Mouse (Mus musculus) E14TG2a.4 (cell line): ENCODE data around the gene Ranbp9.

Source experiments
- H3K27me3 ChIP-seq: 2 replicates; pipeline ENCODE4 v1.6.1; 2014; ENCODE audit warnings: low read length, control low read depth; ENCODE audit not compliant: insufficient read depth
- H3K36me3 ChIP-seq: 2 replicates; pipeline ENCODE4 v1.6.1; 2014; ENCODE audit warnings: low read length, control low read depth; ENCODE audit not compliant: insufficient read depth
- H3K4me1 ChIP-seq: replicated peaks from 2 replicates; pipeline ENCODE4 v1.6.1; 2014; ENCODE audit warnings: low read depth, low read length, control low read depth
- H3K4me3 ChIP-seq: replicated peaks from 2 replicates; pipeline ENCODE4 v1.5.1; 2014; ENCODE audit warnings: mild to moderate bottlenecking, low read length
- H3K9me3 ChIP-seq: 2 replicates; pipeline ENCODE4 v1.6.1; 2014; ENCODE audit warnings: low read length, control low read depth
- CTCF ChIP-seq: conservative IDR thresholded peaks from 2 replicates; pipeline ENCODE4 v1.5.1; 2014; ENCODE audit warnings: low read length
- NANOG ChIP-seq: IDR thresholded peaks from 2 replicates; pipeline ENCODE4 v1.6.1; 2014; ENCODE audit warnings: borderline replicate concordance, low read length, mixed read lengths
- POU5F1 ChIP-seq: IDR thresholded peaks from 2 replicates; pipeline ENCODE4 v1.6.1; 2014; ENCODE audit warnings: low read length, borderline replicate concordance

Gene Ranbp9

DNA sequence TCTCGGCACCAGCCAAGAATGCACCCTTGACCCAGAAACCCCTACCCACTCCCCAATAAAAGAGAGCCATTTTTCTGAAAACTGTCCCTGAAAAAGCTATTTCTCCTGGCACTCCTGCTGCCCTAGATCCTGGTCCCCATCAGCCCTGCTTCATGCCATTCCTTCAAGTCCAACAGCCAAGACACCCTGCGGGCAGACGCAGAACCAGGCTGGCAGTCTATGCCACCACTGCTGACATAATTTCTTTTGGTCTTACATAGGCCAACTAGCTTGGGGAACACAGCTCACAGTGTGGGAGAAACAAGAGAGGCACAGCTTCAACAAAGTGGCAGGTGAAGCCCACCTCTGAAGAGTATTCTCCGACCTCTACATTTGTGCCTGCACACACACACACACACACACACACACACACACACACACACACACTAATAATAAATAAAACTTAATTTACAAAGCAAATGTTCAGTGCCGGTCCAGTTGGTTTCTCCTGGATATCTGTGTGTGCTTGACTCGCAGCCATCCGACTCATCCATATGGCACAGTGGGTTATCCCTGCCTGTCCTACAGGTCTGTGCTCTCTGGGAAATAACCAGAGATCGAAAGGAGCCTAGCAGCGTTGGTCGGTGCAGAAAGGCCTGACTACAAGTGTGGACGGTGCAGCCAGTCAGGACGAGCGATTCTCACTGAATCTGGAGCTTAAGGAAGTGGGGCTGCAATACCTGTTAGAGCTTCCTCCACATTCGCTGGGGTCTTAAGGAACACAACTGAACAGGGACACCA is 124.5 kb downstream of the Ranbp9 start:
- Histone ChIP-seq H3K4me1 (no peaks in the 10 kb centered on the region), H3K9me3 (no peaks in the 10 kb centered on the region), H3K36me3 (no peaks in the 10 kb centered on the region), H3K27me3 (peaks cover 28% of the 10 kb centered on the region; the same call in 1 of the 2 replicates), H3K4me3 (no peak overlapping the region)
- no peak for TF ChIP-seq CTCF
- TF ChIP-seq POU5F1 = no peak

DNA sequence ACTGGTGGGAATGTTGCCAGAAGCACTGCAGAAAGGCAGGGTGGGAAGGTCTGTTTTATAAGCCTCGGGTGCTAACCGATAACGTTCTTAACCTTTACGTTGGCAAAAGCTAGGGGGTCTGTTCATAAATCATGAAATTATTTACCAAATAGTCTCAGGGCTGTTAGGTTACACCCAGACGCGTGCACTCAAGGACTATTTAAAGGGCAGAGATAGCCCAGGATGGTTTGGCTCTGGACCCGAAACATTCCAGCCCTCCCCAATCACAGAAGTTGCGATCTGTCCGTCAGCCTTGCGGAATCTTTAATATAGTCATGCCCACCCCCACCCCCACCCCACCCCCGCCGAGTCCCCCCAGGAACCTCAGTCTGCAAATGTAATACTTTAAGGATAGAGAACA is 126.7 kb downstream of the Ranbp9 start:
- Histone ChIP-seq H3K4me3 (no peak overlapping the region), H3K27me3 (peaks cover 16% of the 10 kb centered on the region; the same call in 1 of the 2 replicates), H3K4me1 (0 out of 2 replicates have a peak, but pooled peaks cover 6% of the 10 kb centered on the region), H3K9me3 (no peaks in the 10 kb centered on the region), H3K36me3 (no peaks in the 10 kb centered on the region)
- TF ChIP-seq POU5F1 = no peak
- TF ChIP-seq CTCF = no peak
- no peak for TF ChIP-seq NANOG

DNA sequence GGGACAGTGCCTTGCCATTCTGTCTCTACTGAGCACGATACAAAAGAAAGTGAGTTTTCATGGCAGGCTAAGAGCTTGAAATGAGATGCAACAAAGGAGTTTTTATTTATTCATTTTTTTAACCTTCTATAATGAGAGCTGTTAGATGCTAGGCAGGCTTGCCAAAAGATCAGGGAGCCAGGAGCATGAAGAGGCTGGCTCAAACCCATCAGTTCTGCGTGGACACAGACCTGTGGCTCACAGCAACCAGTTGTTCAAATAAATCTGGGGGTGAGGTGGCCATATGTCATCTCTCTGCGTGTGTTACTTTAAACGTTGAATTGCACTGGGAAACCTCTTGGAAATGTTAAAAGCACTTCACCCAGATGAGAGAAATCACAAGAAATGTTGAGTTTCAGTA is 127.7 kb downstream of the Ranbp9 start:
- Histone ChIP-seq H3K36me3 (no peaks in the 10 kb centered on the region), H3K9me3 (no peaks in the 10 kb centered on the region), H3K27me3 (peaks cover 16% of the 10 kb centered on the region; the same call in 1 of the 2 replicates), H3K4me3 (no peak overlapping the region), H3K4me1 (0 out of 2 replicates have a peak, but pooled peaks cover 6% of the 10 kb centered on the region)
- TF ChIP-seq CTCF (no peak), POU5F1 (no peak), NANOG (no peak)
